Mouse (Mus musculus) kidney, embryonic 15.5 days (tissue): ENCODE measurements at regions not wholly inside any gene's neighbourhood (a gene's known extent, or its start where the extent isn't known, plus 50 kb on each side); places are given as distances from the start of the nearest gene placed in this dataset.
A peak's percentile ranks its signal among the peaks of the same experiment; 100 is the strongest.

Experiments
- ATAC-seq: fragments of 200-750 bp; cut with Nextera tagmentation; replicated peaks from 2 replicates; pipeline ENCODE4 v1.8.0; 2017; ENCODE audit warnings: moderate TSS enrichment; ENCODE audit not compliant: low FRiP score
- H3K27ac ChIP-seq: fragments of 300-500 bp; sonication (generic); 2 replicates; pipeline ENCODE4 v1.5.1; 2015; ENCODE audit warnings: mild to moderate bottlenecking, inconsistent platforms
- H3K27me3 ChIP-seq: fragments of 300-500 bp; sonication (generic); 2 replicates; pipeline ENCODE4 v1.6.1; 2015; ENCODE audit warnings: inconsistent platforms
- H3K36me3 ChIP-seq: fragments of 300-500 bp; sonication (generic); 2 replicates; pipeline ENCODE4 v1.6.1; 2015; ENCODE audit warnings: inconsistent platforms
- H3K4me1 ChIP-seq: fragments of 300-500 bp; sonication (generic); 2 replicates; pipeline ENCODE4 v1.6.1; 2015; ENCODE audit warnings: inconsistent platforms
- H3K4me2 ChIP-seq: fragments of 300-500 bp; sonication (generic); 2 replicates; pipeline ENCODE4 v1.6.1; 2015; ENCODE audit warnings: moderate library complexity, mild to moderate bottlenecking, inconsistent platforms
- H3K4me3 ChIP-seq: fragments of 300-500 bp; sonication (generic); replicated peaks from 2 replicates; pipeline ENCODE4 v1.5.1; 2015; ENCODE audit warnings: mild to moderate bottlenecking, inconsistent platforms
- H3K9ac ChIP-seq: fragments of 300-500 bp; sonication (generic); 2 replicates; pipeline ENCODE4 v1.6.1; 2015; ENCODE audit warnings: mild to moderate bottlenecking, inconsistent platforms
- H3K9me3 ChIP-seq: fragments of 300-500 bp; sonication (generic); replicated peaks from 2 replicates; pipeline ENCODE4 v1.6.1; 2016; ENCODE audit warnings: inconsistent platforms
- WGBS: fragments of 180-500 bp; shearing (Covaris S2); methylation state at CpG from one replicate; pipeline ENCODE4 v1.1.7; 2015; ENCODE audit warnings: mixed read lengths; 5-methylcytosine and 5-hydroxymethylcytosine counted together

GRCm38 (mm10) chr15:17084030-17084429 lies 355.5 kb downstream of the Cdh9 start:
- H3K4me2 ChIP-seq = no peak overlapping the region
- WGBS = 88% methylated on average over 2 of the region's 2 CpGs
- no peaks in the 10 kb centered on the region for H3K9me3 ChIP-seq

DNA sequence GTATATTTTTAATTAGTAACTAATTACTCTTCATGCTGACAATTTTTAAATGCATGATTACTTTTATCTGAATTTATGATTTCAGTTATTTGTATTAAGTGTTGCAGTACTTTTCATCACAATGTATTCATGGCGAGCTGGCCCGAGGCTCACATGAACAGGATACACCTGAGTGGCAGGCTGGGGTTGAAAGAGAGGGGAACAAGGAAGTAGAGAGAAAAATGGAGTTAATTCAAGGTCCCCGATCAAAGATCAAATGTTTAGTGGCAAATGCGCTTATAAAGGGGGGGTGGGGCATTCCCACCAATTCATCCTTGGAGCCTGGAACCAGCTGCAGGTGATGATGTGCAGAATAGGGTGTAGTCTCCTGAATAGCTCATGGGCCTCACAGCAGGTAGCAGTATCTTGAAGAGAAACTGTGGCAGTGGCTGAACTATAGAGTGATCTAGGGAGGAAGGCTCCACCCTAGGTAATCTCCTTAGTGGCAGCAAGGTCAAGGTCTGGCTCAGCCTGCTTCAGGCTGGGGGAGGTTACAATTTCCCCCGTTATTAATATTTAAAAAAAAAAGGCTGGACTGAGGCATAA lies 360.2 kb downstream of the Cdh9 start:
- no peak for ATAC-seq
- H3K9ac ChIP-seq = no peak overlapping the region
- WGBS = 92% methylated on average over 5 of the region's 5 CpGs
- H3K4me2 ChIP-seq = no peak overlapping the region
- no peaks in the 10 kb centered on the region for H3K27me3 ChIP-seq
- H3K9me3 ChIP-seq = no peaks in the 10 kb centered on the region
- H3K4me1 ChIP-seq = no peaks in the 10 kb centered on the region
- H3K4me3 ChIP-seq = no peak overlapping the region
- no peak overlapping the region for H3K27ac ChIP-seq
- H3K36me3 ChIP-seq = no peaks in the 10 kb centered on the region

More at GRCm38 (mm10) chr15:17084030-17084429, 355.5 kb downstream of the Cdh9 start:
- H3K9ac ChIP-seq = no peak overlapping the region
- no peak for ATAC-seq
- no peak overlapping the region for H3K4me3 ChIP-seq
- no peaks in the 10 kb centered on the region for H3K36me3 ChIP-seq
- H3K27me3 ChIP-seq = no peaks in the 10 kb centered on the region
- H3K27ac ChIP-seq = no peak overlapping the region
- H3K4me1 ChIP-seq = no peaks in the 10 kb centered on the region

- no peak for ATAC-seq
- WGBS = 3% methylated on average over 4 of the region's 4 CpGs
- H3K27me3 ChIP-seq = no peaks in the 10 kb centered on the region
Observed at GRCm38 (mm10) chr15:17098927-17099326, 370.4 kb downstream of the Cdh9 start.

DNA sequence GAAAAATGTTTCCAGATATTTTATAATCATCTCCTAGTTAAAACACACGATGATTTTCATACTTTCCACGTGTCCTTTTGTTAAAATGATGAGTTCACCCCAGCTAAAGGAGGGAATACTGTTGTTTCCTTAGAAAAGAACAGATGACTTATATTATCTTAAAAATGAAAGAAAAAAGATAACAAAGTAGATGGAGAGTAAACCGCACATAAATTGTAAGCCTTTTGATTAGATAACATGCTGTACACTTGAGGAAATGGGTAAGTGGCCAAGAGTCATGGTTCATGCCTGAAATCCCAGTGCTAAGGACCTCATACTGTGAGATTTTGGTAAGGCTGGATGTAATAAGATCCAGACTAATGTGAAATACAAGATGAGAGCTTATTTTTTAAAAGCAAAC lies 372.6 kb downstream of the Cdh9 start:
- WGBS = 65% methylated on average over 3 of the region's 3 CpGs
- Histone ChIP-seq H3K36me3 (no peaks in the 10 kb centered on the region), H3K9ac (no peak overlapping the region), H3K9me3 (no peaks in the 10 kb centered on the region), H3K4me1 (no peaks in the 10 kb centered on the region), H3K4me3 (no peak overlapping the region), H3K4me2 (no peak overlapping the region), H3K27ac (no peak overlapping the region), H3K27me3 (no peaks in the 10 kb centered on the region)
- no peak for ATAC-seq

More at GRCm38 (mm10) chr15:17098927-17099326, 370.4 kb downstream of the Cdh9 start:
- no peak overlapping the region for H3K4me3 ChIP-seq
- no peaks in the 10 kb centered on the region for H3K36me3 ChIP-seq
- H3K27ac ChIP-seq = no peak overlapping the region
- H3K9me3 ChIP-seq = no peaks in the 10 kb centered on the region
- no peak overlapping the region for H3K4me2 ChIP-seq
- H3K9ac ChIP-seq = no peak overlapping the region
- H3K4me1 ChIP-seq = no peaks in the 10 kb centered on the region

- H3K4me1 ChIP-seq = no peaks in the 10 kb centered on the region
- H3K4me2 ChIP-seq = no peak overlapping the region
- WGBS = 20% methylated on average over 1 of the region's 1 CpGs
- H3K9me3 ChIP-seq = no peaks in the 10 kb centered on the region
- H3K9ac ChIP-seq = no peak overlapping the region
- H3K27ac ChIP-seq = no peak overlapping the region
- H3K4me3 ChIP-seq = no peak overlapping the region
- no peaks in the 10 kb centered on the region for H3K36me3 ChIP-seq
- H3K27me3 ChIP-seq = no peaks in the 10 kb centered on the region
- ATAC-seq = 0 out of 2 replicates have a peak, but pooled peaks have one; percentile 49
Observed at GRCm38 (mm10) chr15:17135721-17136120, 407.2 kb downstream of the Cdh9 start.

GRCm38 (mm10) chr15:17180164-17180563 lies 451.6 kb downstream of the Cdh9 start:
- no peak overlapping the region for H3K4me3 ChIP-seq
- 73% methylated on average over 2 of the region's 2 CpGs for WGBS
- no peaks in the 10 kb centered on the region for H3K9me3 ChIP-seq
- H3K4me1 ChIP-seq = no peaks in the 10 kb centered on the region
- no peak for ATAC-seq
- H3K27ac ChIP-seq = no peak overlapping the region
- no peaks in the 10 kb centered on the region for H3K36me3 ChIP-seq
- no peak overlapping the region for H3K4me2 ChIP-seq
- H3K9ac ChIP-seq = no peak overlapping the region
- no peaks in the 10 kb centered on the region for H3K27me3 ChIP-seq

GRCm38 (mm10) chr15:17181358-17182022 lies 452.9 kb downstream of the Cdh9 start:
- ATAC-seq = no peak
- H3K4me2 ChIP-seq = no peak overlapping the region
- WGBS = 74% methylated on average over 2 of the region's 2 CpGs

DNA sequence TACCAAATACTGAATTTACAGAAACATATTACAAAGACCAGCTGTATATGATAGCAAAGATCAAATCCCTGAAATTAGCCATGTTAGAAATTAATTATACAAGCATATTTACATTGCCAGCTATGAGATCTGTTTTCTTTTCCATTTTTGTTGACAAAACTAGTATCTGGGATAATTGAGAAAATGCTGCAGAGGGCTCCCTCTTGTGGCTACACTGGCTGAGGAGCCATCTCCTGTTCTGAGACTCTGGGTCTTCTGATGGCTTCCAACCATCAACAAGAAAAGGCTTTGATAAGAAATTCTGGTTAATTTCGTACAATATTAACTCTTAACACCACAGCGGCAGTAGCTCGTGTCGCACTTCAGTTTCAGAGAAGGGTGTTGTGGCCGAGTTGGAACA lies 466.9 kb downstream of the Cdh9 start:
- ATAC-seq = no peak
- Histone ChIP-seq H3K9ac (no peak overlapping the region), H3K36me3 (no peaks in the 10 kb centered on the region), H3K4me1 (no peaks in the 10 kb centered on the region), H3K27ac (no peak overlapping the region), H3K4me3 (no peak overlapping the region), H3K9me3 (no peaks in the 10 kb centered on the region), H3K27me3 (no peaks in the 10 kb centered on the region), H3K4me2 (no peak overlapping the region)
- WGBS = 49% methylated on average over 5 of the region's 5 CpGs

More at GRCm38 (mm10) chr15:17181358-17182022, 452.9 kb downstream of the Cdh9 start:
- no peak overlapping the region for H3K4me3 ChIP-seq
- H3K9ac ChIP-seq = no peak overlapping the region
- no peaks in the 10 kb centered on the region for H3K4me1 ChIP-seq
- H3K36me3 ChIP-seq = no peaks in the 10 kb centered on the region
- no peaks in the 10 kb centered on the region for H3K9me3 ChIP-seq
- no peak overlapping the region for H3K27ac ChIP-seq
- H3K27me3 ChIP-seq = no peaks in the 10 kb centered on the region

GRCm38 (mm10) chr15:17204739-17205138 lies 476.2 kb downstream of the Cdh9 start:
- 71% methylated on average over 2 of the region's 2 CpGs for WGBS
- Histone ChIP-seq H3K4me1 (no peaks in the 10 kb centered on the region), H3K4me2 (no peak overlapping the region), H3K27me3 (no peaks in the 10 kb centered on the region), H3K27ac (no peak overlapping the region), H3K9ac (no peak overlapping the region), H3K4me3 (no peak overlapping the region), H3K36me3 (no peaks in the 10 kb centered on the region), H3K9me3 (no peaks in the 10 kb centered on the region)
- no peak for ATAC-seq

DNA sequence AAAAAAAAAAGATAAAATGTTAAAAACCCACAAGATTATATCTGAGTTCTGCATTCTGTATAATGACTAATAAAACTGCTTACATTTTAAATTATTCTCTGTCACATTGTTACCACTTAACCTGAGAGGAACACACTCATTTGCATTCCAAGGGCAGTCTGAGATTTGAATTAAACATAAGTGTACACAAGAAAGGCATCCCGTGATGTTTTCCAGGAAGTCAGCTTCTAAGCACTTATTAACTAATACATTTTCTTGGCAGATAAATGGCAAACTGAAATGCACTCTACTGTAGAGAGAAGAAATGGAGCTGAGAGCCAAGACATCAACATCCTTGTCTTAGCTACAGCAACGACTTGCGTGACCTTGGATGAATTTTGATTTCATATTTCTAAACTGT lies 516.5 kb downstream of the Cdh9 start:
- Histone ChIP-seq H3K4me2 (no peak overlapping the region), H3K4me1 (no peaks in the 10 kb centered on the region), H3K4me3 (no peak overlapping the region), H3K9me3 (no peaks in the 10 kb centered on the region), H3K27ac (no peak overlapping the region), H3K36me3 (no peaks in the 10 kb centered on the region), H3K9ac (no peak overlapping the region), H3K27me3 (no peaks in the 10 kb centered on the region)
- 72% methylated on average over 3 of the region's 3 CpGs for WGBS
- ATAC-seq = no peak

DNA sequence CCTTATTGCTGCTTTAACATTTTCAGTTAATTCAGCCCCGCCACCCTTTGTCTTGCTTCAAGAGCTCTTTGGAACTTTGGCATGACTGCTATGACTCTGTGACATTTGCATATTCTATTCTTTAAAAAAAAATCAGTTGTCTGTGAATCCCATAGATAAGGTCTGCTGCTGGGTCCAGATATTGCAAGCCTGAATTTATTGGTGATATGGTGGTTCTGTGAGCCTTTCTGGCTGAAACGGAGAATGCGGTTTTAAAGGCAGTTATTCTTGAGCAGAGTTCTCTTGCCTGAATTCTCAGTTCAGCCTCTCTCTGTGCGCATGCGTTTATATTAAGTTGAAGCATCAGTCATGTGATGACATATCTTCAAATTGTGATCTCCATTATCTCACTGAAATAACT lies 560.7 kb downstream of the Cdh9 start:
- 90% methylated on average over 5 of the region's 5 CpGs for WGBS
- Histone ChIP-seq H3K4me2 (no peak overlapping the region), H3K4me1 (no peaks in the 10 kb centered on the region), H3K27ac (no peak overlapping the region), H3K36me3 (no peaks in the 10 kb centered on the region), H3K27me3 (no peaks in the 10 kb centered on the region), H3K4me3 (no peak overlapping the region), H3K9ac (no peak overlapping the region), H3K9me3 (no peaks in the 10 kb centered on the region)
- no peak for ATAC-seq
